Mouse (Mus musculus): ENCODE measurements at regions not wholly inside any gene's neighbourhood (a gene's known extent, or its start where the extent isn't known, plus 50 kb on each side); places are given as distances from the start of the nearest gene placed in this dataset.

DNA sequence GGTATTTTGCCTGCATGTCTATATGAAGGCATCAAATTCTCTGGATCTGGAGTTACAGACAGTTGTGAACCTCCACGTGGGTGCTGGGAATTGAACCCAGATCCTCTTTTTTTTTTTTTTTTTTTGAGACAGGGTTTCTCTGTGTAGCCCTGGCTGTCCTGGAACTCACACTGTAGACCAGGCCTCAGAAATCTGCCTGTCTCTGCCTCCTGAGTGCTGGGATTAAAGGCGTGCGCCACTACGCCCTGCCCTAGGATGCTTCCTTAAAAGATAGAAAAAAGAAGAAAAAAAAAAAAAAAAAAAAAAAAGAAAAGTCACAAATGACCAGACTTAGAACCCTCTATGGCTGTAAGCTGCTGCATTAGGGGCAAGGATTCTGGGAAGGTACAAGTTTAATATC lies 111.6 kb downstream of the Sox2 start:
- intact Hi-C loops (cut with DNase I) = no loop called here
- DNase-seq = no peak

DNA sequence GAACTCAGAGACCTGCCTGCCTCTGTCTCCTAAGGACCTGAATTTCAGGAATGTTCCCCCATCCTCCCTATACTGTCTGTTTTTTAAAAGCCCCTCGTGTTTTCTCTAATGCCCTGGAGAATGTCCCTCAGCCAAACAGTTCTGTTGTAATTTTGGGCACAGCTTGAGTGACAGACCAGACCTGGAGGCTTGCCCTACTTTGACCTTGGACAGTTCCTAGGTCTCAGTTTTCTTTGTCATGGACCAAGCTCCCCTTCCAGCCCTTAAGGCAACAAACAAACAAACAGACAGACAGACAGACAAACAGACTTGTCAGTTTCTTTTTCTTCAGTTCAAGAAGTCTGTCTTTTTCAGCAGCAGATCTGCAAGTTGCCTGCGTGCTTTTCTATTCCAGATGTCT lies 114.4 kb downstream of the Sox2 start:
- intact Hi-C loops (cut with DNase I) = no loop called here
- no peak for DNase-seq

DNA sequence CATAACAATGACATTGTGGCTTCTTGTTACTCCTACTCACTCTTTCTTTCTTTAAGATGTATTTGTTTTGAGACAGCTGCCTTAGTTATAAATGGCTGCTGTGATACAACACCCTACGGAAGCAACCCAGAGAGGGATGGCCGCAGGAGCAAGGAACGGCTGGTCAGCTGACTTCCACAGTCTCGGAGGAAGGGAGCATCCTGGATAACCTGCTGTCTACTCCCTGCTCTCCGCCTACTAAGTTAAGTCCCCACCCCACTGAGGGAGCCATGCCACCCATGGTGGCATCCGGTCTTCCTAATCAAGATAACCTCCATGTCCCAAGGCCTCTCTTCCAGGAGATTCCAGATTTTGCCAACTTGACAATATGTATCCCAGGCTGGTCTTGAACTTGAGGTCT lies 114.9 kb downstream of the Sox2 start:
- no peak for DNase-seq
- intact Hi-C loops (cut with DNase I) = no loop called here

DNA sequence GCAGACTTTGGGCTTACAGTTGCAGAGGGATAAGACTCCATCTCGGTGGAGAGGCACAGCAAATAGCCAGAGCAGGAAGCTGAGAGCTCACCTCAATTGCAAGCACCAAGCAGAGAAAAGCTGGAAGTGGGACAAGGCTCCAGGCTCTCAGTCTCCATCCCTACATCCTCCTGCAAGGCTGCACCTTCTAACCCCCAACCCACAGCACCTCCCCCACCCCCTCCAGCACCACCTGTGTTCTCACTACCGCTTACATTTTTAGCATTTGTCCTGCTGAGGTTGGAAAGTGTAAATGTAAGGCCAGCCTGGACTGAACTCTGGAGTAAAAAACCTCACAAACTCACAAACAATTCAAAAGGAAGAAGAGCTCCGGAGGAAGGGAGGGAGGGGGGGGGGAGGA lies 119.6 kb downstream of the Sox2 start:
- intact Hi-C loops (cut with DNase I) = no loop called here
- DNase-seq = no peak

DNA sequence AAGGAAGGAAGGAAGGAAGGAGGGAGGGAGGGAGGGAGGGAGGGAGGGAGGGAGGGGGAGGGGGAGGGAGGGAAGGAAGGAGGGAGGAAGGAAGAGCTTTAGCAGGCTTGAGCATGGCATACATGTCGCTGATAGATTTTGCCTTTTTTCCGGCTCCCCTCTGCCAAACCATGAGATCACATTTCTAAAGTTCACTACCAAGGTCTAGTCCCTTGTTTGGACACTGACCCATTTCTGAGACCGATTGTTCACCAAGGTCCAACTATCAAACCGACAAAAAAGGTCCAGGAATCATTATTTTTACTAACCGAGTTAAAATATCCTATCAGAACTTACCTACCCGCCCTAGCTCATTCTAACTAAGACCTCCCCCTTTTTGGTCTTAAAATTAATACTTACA lies 120.1 kb downstream of the Sox2 start:
- intact Hi-C loops (cut with DNase I) = no loop called here

DNA sequence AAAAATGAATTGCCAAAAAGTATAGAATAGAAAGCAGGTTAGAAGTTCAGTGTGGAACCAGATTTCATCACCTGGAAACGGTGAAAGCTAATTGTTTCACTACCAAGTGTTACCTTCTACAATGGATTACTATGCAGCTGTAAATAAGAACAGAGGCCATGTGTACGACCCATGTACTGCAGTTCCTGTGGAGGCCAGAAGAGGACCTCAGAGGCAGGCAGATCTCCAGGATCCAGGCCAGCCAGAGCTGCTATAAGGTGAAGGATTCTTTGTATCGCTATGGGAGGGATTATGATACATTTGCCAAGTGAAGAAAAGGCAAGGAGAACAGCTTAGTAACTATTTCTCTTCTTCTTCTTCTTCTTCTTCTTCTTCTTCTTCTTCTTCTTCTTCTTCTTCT lies 121.8 kb downstream of the Sox2 start:
- no peak for DNase-seq
- intact Hi-C loops (cut with DNase I) = no loop called here

More for the DNA sequence above, 120.1 kb downstream of the Sox2 start:
- no peak for DNase-seq

DNA sequence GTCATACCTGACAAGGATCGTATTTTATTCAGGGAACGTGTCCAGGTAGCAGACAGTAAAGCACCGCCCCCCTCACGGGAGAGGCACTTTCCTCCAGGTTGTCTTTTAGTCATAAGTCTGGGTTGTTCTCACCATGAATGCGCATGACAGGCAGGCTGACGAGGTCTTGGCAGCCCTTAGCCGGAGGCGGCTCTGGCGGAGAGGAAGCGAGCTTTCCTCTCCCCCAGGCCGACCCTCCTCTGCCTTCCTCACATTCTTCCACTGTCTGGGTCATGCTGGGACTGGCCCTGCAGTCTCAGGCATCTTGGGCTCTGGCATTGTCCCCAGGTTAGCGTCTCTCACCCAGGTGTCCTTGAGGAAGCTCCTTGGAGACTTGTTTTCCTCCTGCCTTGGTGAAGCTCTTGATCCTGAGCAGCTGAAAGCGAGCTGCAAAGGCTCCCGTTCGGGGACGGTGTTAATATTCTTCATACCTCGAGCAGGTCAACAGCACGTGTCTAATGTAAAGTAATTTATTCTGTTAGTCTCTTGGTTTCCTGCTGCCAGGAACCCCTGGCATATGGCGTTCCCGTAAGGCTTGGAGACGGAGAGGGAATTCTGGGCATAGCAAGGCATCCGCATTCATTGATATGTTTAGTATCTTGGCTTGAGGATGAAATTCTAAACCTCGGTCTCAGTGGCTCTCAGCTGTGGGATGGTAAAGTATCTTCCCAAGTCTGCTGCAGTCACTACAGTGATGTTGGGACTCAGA lies 123.6 kb downstream of the Sox2 start:
- DNase-seq = peak; percentile 20
- intact Hi-C loops (cut with DNase I) = no loop called here

DNA sequence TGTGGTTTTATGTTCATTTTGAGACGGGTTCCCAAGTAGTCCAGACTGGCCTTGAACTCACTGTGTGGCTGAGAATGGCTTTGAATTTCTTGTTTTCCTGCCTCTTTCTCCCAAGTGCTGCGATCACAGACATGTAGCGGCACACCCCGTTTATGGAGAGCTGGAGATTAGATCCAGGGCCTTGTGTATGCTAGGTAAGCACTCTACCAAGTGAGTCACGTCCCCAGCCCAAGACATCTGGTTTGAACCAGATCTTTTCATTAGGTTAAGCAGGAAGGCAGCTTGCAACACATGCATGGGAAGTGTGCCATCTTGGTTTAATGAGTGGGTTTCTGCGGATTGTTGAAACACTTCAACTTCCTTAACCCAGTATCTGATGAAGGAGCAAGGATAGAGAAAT lies 131.6 kb downstream of the Sox2 start:
- DNase-seq = no peak
- intact Hi-C loops (cut with DNase I) = no loop called here

DNA sequence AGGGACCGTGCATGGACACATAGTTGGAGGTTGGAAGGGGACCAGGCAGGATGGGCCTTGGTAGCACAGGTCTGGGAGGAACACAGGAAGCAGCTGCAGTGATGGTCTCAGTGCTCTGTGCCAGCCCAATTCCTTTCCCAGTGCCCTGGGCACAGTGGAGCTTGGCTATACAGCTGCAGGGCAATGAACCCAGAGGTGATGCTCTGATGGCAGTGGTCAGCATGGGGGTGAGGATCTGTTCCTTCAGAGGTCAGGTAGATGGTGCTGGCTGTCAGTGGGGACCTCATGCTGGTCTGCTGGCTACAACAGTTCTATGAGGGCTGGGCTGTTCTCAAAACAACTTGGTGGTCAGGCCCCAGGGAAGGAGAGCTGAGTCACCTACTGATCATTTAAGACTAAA lies 133.2 kb downstream of the Sox2 start:
- no peak for DNase-seq
- intact Hi-C loops (cut with DNase I) = no loop called here

DNA sequence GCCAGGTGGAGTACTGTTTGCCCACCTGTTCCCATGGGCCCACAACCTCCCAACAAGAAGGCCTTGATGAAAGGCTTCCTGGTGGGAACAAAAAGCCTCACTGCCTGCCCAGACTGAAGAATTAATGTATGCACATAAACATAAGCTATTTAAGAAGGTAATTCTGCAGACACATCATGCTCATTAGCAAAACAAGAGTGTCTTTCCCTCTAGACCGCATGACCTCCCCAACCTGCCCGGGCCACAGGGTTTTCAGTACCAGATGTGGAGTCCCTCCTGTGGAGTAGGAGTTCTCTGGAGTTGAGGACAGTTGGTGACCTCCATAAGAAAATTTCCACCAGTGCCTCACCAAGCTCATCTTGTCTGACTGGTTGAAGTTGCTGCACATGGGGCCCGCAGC lies 137.0 kb downstream of the Sox2 start:
- intact Hi-C loops (cut with DNase I) = no loop called here
- DNase-seq = no peak

DNA sequence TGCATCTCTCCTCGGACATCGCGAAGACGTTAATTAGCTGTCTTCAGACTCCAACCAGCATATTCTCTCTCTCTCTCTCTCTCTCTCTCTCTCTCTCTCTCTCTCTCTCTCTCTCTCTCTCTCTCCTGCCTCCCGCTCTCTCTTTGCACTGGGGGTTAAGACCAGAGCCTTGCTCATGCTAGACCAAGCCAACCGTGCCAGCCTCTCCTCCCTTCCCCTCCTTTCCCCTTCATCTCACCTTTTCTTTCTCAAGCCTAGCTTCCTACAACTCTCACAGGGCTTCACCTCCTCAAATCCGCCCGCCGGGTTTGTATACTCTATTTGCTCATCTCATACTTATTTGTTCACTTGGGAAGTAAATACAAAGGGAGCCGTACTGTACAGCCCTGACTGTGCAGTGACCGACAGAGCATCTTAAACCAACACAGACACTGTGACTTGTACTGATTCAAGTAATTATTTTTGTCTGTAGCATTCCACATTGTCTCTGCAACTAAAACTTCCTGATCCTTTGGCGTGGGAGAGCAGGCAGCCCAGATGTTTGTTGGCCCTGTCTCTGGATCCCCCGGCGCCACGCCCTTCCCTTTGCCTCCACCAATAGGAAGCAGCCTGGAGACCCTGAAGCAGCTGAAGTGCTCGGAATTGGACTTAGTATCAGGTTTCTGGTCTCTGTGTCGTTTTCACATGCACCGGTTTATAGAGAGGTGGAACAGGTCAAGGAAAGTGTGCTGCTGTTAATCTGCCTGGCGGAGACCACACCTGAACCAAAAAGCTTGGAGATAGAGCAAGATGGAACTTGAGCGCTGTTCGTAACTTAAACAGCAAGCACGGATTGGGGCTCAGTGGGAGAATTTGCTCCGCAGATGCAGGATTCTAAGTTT lies 145.1 kb downstream of the Sox2 start:
- DNase-seq = peak; percentile 37
- intact Hi-C loops (cut with DNase I) = no loop called here

DNA sequence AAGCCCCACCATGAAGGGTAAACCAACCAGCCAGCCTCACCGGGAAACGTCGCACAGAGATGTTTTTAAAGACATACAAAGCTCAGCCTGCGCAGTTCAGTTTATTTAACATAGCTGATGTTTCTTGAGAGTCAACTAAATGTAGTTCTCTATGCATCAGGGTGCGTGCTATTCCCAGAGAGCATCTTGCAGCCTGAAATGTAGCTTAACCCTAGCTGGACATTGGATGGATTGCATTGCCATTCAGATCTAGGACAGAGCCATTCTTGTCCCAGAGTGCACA lies 145.7 kb downstream of the Sox2 start:
- DNase-seq = no peak
- intact Hi-C loops (cut with DNase I) = no loop called here

DNA sequence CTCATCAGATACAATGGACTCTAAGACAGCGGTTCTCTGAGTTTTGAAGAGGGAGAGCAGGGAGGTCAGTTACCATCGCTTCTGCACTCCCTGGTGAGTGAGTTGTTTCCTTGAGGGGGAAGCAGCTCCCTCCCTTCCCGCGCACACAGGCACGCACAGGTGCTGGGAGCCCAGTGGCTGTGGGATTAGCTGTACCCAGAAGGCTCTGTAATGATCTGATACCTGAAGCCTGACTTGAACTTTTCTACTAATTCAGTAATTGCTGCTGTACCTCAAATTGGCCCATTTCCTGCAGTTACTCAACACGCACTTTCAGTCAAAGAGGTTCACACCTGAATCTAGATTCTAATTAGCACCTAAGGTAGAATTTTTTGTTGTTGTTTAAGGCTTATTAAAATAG lies 158.6 kb downstream of the Sox2 start:
- DNase-seq = no peak
- intact Hi-C loops (cut with DNase I) = no loop called here

DNA sequence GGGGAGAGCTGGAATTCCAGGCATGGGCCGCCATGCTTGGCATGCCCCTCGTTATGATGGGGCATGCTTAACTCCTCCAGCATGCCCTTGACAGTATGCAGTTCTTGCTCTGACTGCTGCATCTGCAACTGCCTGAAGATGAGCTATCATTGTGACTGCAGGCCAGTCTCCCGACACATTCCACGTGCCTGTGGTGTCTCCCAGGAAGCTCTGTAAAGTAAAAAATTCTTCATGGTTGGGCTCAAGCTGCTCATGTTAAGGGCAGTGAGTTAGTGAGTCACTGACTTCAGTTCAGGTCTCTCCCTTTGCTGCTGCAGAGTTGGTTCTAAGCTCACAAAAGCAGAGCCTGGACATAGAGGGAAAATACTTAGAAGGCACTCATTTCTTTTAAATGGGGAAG lies 161.5 kb downstream of the Sox2 start:
- intact Hi-C loops (cut with DNase I) = no loop called here
- no peak for DNase-seq

DNA sequence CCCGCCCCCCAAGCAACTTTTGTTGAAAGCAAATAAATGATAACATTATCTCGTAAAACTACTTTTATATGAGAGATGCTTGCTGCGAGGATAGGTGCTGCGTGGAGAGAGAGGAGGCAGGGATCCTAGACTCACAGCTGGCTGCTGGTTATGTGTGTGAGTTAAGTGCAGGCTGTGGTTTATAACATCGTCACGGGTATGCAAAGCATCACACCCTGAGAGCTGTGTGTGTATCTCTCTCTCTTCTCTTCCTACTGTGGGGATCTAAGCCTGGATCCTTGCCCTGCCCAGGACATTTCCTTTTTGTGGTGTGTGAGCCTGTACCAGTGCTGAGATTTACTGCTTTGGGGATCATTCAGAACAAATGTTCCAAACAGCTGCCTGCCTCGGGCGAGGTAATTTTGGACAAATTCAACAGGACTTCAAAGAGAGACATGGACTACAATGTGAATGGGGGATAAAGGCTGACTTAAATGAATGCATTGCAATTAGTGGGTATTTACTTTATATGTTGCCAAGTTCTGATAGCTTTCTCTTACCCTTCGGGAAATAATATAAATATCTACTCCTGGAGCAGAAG lies 162.9 kb downstream of the Sox2 start:
- intact Hi-C loops (cut with DNase I) = no loop called here
- no peak for DNase-seq

DNA sequence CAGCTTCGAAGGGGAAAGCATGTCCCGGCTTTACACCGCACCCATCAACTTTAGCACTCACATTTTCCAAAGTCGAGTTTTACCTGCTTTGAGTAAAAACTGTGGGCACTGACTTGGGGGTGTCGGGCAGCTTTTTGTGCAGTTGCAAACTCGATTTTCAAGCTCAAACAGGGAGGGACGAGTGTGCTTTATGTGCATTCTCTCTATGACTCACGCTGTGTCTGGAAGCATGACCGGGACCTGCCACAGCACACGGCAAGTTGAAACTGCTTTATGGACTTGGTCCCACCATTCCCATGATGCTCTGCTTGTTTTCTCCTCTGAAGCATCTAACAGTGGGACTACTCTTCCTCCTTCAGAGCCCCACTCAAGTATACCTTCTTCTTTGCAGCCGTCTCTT lies 174.8 kb downstream of the Sox2 start:
- DNase-seq = no peak

DNA sequence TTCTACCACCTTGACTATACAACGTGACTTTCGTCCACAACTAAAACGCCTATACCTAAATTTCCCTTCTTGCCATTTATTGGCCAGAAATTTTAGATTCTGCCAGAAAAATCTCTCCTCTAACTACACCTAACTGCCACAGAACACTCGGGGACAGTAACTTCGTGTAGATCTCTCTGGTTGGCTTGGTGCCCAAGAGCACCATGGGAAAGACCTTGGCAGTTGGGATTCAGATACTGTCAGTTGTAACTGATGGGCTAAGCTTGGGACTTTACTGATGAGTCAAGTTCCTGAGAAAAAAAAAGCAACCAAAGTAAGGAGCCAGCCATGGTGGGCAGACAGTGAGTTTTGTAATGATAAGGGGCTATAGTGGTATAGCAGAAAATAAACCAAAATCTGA lies 176.2 kb downstream of the Sox2 start:
- DNase-seq = no peak
- intact Hi-C loops (cut with DNase I) = no loop called here

More for the DNA sequence above, 174.8 kb downstream of the Sox2 start:
- intact Hi-C loops (cut with DNase I) = no loop called here

DNA sequence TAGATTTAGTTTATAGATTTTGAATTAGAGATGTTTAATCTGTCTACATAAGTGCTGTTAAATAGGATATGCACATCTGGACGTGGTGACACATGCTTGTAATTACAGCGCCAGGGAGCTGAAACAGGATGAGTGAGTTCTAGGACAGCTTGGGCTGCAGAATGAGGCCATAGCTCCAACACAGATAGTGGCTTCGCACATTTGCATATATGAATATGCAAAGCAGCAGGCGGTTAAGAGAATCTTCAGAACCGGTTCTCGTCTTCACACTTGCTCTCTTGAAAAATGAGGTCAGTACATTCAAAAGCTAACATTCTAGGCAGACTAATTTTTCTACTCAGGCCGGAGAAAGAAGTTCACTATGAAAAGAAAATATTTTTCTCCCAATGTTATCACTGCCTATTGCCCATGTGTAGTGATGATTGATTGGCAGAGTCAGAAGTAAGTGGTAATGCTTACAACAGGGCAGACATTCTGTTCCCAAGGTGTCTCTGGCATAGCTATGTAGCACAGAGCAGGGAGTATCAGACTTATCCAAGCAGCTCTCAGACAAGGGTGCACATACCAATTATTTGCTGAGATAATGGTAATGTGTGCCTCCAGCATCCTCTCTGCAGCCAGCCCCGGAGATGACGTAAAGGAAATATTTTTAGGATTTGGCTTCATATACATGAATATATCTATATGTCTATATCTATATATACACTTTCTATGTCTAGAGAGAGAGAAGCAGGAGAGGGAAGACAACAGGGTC lies 178.4 kb downstream of the Sox2 start:
- no peak for DNase-seq
- intact Hi-C loops (cut with DNase I) = no loop called here

DNA sequence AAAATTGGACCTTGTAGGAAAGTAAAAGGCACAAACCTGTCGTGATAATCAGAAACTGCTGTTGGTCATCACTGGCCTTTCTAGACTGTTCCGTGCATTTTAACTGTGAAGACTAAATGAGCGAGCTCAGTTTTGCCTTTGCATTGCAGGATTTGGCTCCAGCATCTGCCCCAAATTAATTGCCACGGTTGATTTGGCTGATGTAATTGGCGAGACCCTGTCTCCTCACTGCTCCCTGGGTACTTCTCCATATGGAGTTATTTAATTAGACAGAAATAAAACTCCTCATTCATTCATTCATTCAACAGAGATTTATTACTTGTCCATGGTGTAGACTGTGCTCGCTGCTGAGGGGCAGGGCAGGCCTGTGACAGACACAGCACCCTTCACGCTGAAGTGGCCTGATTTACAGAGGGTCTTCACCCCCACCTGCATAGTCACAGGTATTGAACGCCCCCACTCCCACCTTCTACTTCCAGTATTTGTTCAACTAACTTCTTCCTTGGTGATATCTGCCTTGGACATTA lies 186.6 kb downstream of the Sox2 start:
- intact Hi-C loops (cut with DNase I) = no loop called here
- peak; percentile 19 for DNase-seq

DNA sequence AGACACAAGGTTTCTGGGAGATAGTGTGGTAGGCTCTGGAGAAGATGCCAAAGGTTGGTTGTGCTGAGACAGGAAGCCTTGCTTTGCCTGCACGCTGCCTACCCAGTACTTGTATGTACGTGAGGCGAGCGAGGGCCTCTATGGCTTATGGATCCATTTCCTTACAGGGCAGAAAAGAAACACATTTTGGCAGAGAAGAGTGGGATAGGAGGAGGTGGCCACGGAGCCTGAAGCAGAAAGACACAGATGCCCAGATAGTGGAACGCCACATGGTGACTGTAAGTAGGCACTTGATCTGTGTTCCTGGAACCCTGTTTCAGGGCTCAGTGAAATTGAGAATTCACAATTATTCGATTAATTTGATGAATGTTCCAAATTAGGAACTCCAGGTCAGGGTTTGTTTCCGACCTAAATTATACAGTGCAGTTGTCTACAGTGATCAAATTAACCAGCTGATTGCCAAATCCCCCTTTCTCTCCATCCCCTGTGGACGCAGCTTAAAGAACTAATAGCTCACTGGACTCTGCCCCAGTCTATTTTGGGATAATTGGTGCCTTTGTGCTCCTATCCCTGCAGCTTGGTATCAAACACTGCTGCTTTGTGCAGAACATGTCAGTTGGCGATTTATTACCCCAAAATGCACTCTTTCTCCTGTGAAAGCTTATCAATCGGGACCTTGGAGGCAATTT lies 187.6 kb downstream of the Sox2 start:
- no peak for DNase-seq

More for the DNA sequence above, 187.6 kb downstream of the Sox2 start:
- intact Hi-C loops (cut with DNase I) = no loop called here
